ENCODE assay signal across 24 mouse cellular contexts in the genomic region with DNA sequence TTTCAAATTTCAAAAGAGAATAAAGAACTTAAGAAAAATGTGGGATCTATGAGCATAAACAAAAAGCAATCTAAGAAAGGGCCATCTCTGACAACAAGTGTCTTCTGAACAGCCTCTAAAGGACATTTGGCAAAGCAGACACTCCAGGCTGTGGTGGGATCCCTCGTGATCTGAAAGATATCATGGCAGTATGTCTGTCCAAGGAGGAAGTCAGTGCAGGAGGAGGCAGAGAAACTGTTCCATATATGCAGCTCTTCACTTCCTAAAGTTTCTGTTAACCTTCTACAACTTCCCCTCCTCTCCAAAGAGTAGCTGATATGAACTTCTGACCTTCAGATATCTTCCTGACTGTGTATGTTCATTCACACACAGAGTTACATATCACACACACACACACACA.
"Had no signal": no experiment of that assay in that cellular context is flagged by ENCODE, and none has a peak within 500 bp of the region (broad histone marks: within the 10 kb centered on the region; RNA-seq: fewer than 3 reads in every experiment).

No protein-coding gene starts in this region.

- H3K4me3 ChIP-seq: layer of hippocampus, adult 2 months; limb, embryonic 10.5 days; limb, embryonic 13.5 days; midbrain, embryonic 12.5 days; midbrain, embryonic 15.5 days; neural tube, embryonic 12.5 days; neural tube, embryonic 15.5 days had no signal

- H3K27ac ChIP-seq: kidney, postnatal 0 days; layer of hippocampus, adult 2 months; limb, embryonic 10.5 days; limb, embryonic 13.5 days; liver, embryonic 14.5 days; midbrain, embryonic 12.5 days; midbrain, embryonic 15.5 days; neural tube, embryonic 12.5 days; neural tube, embryonic 15.5 days; stomach, postnatal 0 days had no signal

- ATAC-seq: intestine, postnatal 0 days; liver, postnatal 0 days; midbrain, embryonic 15.5 days had no signal

- H3K4me1 ChIP-seq: limb, embryonic 10.5 days; midbrain, embryonic 12.5 days; midbrain, embryonic 15.5 days; neural tube, embryonic 12.5 days; neural tube, embryonic 15.5 days had no signal

- DNase-seq: kidney, adult 2 months; kidney, postnatal 25 days; layer of hippocampus, adult 9-11 months; liver; liver, postnatal 0 days; lung, embryonic 14.5 days; lung, postnatal 10 days; lung, postnatal 4 days; right cerebral cortex, adult 18-20 months; right cerebral cortex, postnatal 14 days; right cerebral cortex, postnatal 4 days; thymus, adult 2 months; thymus, postnatal 14 days had no signal

- H3K36me3 ChIP-seq: limb, embryonic 10.5 days; limb, embryonic 13.5 days; midbrain, embryonic 12.5 days; midbrain, embryonic 15.5 days; neural tube, embryonic 12.5 days; neural tube, embryonic 15.5 days had no signal
